Mouse (Mus musculus) erythroblast, embryonic 14.5 days (primary cell): ENCODE data around the gene Cdk5.

ENCODE experiments used
- GATA1 ChIP-seq: IDR thresholded peaks from 2 replicates; pipeline ENCODE4 v1.6.1; 2012; ENCODE audit warnings: low read length, inconsistent platforms, mixed read lengths
- TAL1 ChIP-seq: IDR thresholded peaks from 3 replicates; pipeline ENCODE4 v1.6.1; 2012; ENCODE audit warnings: low read length, inconsistent platforms, mixed read lengths

DNA sequence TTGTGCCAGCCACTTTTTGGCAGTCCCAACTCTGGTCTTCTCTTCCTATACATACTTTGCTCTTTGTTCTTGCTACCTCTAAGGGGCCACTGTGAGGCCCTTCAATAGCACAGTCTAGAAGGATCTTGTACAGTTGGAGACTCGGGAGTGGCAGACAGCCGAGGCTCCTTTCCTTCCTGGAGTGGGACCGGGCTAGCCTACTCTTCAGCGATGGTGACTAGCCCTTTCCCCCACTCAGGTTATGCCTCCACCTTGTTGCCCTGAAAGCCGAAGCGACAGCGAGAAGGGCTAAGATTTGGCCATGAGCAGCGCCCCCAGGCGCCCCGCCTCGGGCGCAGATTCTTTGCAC is 3.9 kb upstream of the Cdk5 start:
- TF ChIP-seq GATA1 (no peak), TAL1 (no peak)
